ENCODE assay signal across 19 mouse cellular contexts in the genomic region with DNA sequence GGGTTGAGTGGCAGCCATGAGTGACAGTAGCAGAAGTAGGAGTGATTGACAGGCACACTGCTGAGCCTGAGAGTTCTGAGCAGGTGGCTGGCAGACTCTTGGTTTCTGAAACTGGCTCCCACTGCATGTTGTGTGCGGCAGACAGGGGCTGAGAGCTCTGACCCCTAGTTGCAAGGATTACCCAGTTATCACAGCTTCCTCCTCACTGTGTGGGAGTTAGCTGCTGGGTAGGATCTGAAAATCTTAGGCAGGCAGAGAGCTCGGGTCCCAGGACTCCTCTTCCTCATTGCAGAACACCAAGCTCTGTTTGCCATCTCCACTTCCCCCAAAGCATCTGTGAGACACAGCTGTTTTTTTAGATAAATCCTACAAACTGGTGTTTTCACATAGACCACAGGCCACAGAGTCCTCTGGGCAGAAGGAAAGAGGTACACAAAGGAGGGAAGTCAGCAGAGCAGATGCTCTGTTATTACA. TPM values are rescaled to one million over a fixed set of nuclear protein-coding genes. Genes with fewer than 3 reads are reported as not detected.
DNase-seq lines count a peak whose midpoint lies in the region; ATAC-seq and TF ChIP-seq lines count a peak whose summit lies in the region.
"Had no signal": no experiment of that assay in that cellular context is flagged by ENCODE, and none has a peak within 500 bp of the region (broad histone marks: within the 10 kb centered on the region; RNA-seq: fewer than 3 reads in every experiment).

No protein-coding gene starts in this region.

- ATAC-seq in midbrain, postnatal 0 days (ENCODE audit: low FRiP score): no peak
- ATAC-seq: forebrain, embryonic 15.5 days had no signal

- intact Hi-C loops in heart, postnatal 14 days (cut with DNase I): no loop called here

- H3K9me3 ChIP-seq in MEL (replicated peaks; ENCODE audit: insufficient read depth, low read length): no peaks in the 10 kb centered on the region
- no peaks in the 10 kb centered on the region for H3K9me3 ChIP-seq in midbrain, postnatal 0 days (ENCODE audit: low read length)
- H3K9me3 ChIP-seq: embryonic facial prominence, embryonic 15.5 days; forebrain, embryonic 15.5 days; heart, embryonic 13.5 days; kidney, embryonic 15.5 days; limb, embryonic 12.5 days had no signal

- TF ChIP-seq RAD21 in MEL (IDR thresholded peaks at IDR 0.05; ENCODE audit: low read depth, low read length): no peak

- TF ChIP-seq EP300 in MEL (IDR thresholded peaks at IDR 0.05; ENCODE audit: low read depth in 1 of 2, low read length in 2 of 2): peak in 1 of 2 experiments; percentile 36; a peak in 1 of 4 replicates

- H3K79me2 ChIP-seq in MEL (ENCODE audit: control insufficient read depth, insufficient read depth, low read length, poor library complexity): no peaks in the 10 kb centered on the region
- H3K79me2 ChIP-seq in liver, adult 2 months (ENCODE audit: control insufficient read depth, insufficient read depth, low read length): no peaks in the 10 kb centered on the region

- no peak overlapping the region for H3K9ac ChIP-seq in MEL (ENCODE audit: control insufficient read depth, low read depth, low read length, poor library complexity, severe bottlenecking)
- H3K9ac ChIP-seq in liver, adult 2 months (ENCODE audit: low read depth, low read length): no peak overlapping the region
- H3K9ac ChIP-seq in midbrain, postnatal 0 days (replicated peaks; ENCODE audit: low read length, poor library complexity, severe bottlenecking): no peak overlapping the region
- H3K9ac ChIP-seq: embryonic facial prominence, embryonic 15.5 days; forebrain, embryonic 15.5 days; heart, embryonic 13.5 days; kidney, embryonic 15.5 days; limb, embryonic 12.5 days had no signal

- no peak for TF ChIP-seq CTCF in MEL (IDR thresholded peaks at IDR 0.05 in 2 of 3, conservative IDR thresholded peaks at IDR 0.05 in 1 of 3; ENCODE audit: control insufficient read depth in 1 of 3, insufficient read depth in 1 of 3, low read depth in 2 of 3, low read length in 3 of 3, poor library complexity in 1 of 3, severe bottlenecking in 1 of 3)
- TF ChIP-seq CTCF in liver, adult 2 months (IDR thresholded peaks at IDR 0.05; ENCODE audit: low read depth, low read length): no peak
- TF ChIP-seq CTCF in midbrain, postnatal 0 days (IDR thresholded peaks at IDR 0.05): no peak

- H3K36me3 ChIP-seq in MEL (ENCODE audit: control insufficient read depth in 1 of 2, insufficient read depth in 2 of 2, low read length in 2 of 2): no peaks in the 10 kb centered on the region
- no peaks in the 10 kb centered on the region for H3K36me3 ChIP-seq in liver, adult 2 months (ENCODE audit: control insufficient read depth, insufficient read depth, low read length)
- H3K36me3 ChIP-seq in splenic B cell, adult 2 months (ENCODE audit: control insufficient read depth, insufficient read depth, low read length, poor library complexity, severe bottlenecking): no peaks in the 10 kb centered on the region
- no peaks in the 10 kb centered on the region for H3K36me3 ChIP-seq in midbrain, postnatal 0 days (ENCODE audit: insufficient read depth, low read length)
- H3K36me3 ChIP-seq: embryonic facial prominence, embryonic 15.5 days; forebrain, embryonic 15.5 days; heart, embryonic 13.5 days; kidney, embryonic 15.5 days; limb, embryonic 12.5 days had no signal

- H3K4me3 ChIP-seq in MEL (ENCODE audit: control insufficient read depth in 1 of 2, insufficient read depth in 1 of 2, low read depth in 2 of 2, low read length in 2 of 2): no peak overlapping the region
- H3K4me3 ChIP-seq in liver, adult 2 months (ENCODE audit: insufficient read depth, low read depth, low read length): no peak overlapping the region
- no peak overlapping the region for H3K4me3 ChIP-seq in midbrain, postnatal 0 days (ENCODE audit: low read depth, low read length)
- H3K4me3 ChIP-seq: embryonic facial prominence, embryonic 15.5 days; forebrain, embryonic 15.5 days; heart, embryonic 13.5 days; kidney, embryonic 15.5 days; limb, embryonic 12.5 days had no signal

- H3K27me3 ChIP-seq in MEL (ENCODE audit: control insufficient read depth in 1 of 2, insufficient read depth in 2 of 2, low read length in 2 of 2): no peaks in the 10 kb centered on the region; a peak in 1 of 4 replicates
- H3K27me3 ChIP-seq in liver, adult 2 months (ENCODE audit: control insufficient read depth, insufficient read depth, low read length): 0 out of 2 replicates have a peak, but pooled peaks cover 3% of the 10 kb centered on the region
- H3K27me3 ChIP-seq in splenic B cell, adult 2 months (ENCODE audit: control insufficient read depth, insufficient read depth, low read length, poor library complexity, severe bottlenecking): no peaks in the 10 kb centered on the region
- H3K27me3 ChIP-seq in midbrain, postnatal 0 days (ENCODE audit: insufficient read depth, low read length): no peaks in the 10 kb centered on the region
- H3K27me3 ChIP-seq: embryonic facial prominence, embryonic 15.5 days; forebrain, embryonic 15.5 days; heart, embryonic 13.5 days; kidney, embryonic 15.5 days; limb, embryonic 12.5 days had no signal

- H3K27ac ChIP-seq in MEL (ENCODE audit: control insufficient read depth, low read depth, low read length): no peak overlapping the region
- H3K27ac ChIP-seq in liver, adult 2 months (replicated peaks; ENCODE audit: insufficient read depth, low read depth, low read length): no peak overlapping the region
- no peak overlapping the region for H3K27ac ChIP-seq in midbrain, postnatal 0 days (ENCODE audit: low read depth, low read length)
- H3K27ac ChIP-seq: embryonic facial prominence, embryonic 15.5 days; forebrain, embryonic 15.5 days; heart, embryonic 13.5 days; kidney, embryonic 15.5 days; limb, embryonic 12.5 days; stomach, postnatal 0 days had no signal

- TF ChIP-seq POLR2A in MEL (IDR thresholded peaks at IDR 0.05; ENCODE audit: control insufficient read depth in 1 of 2, insufficient read depth in 1 of 2, low read depth in 1 of 2, low read length in 2 of 2, poor library complexity in 1 of 2): no peak
- no peak for TF ChIP-seq POLR2A in liver, adult 2 months (IDR thresholded peaks at IDR 0.05; ENCODE audit: extremely low read depth, insufficient read depth, low read length)

- peak; percentile 89 for DNase-seq in heart, adult 11 months
- no peak for DNase-seq in heart, postnatal 14 days
- peak; percentile 15 for DNase-seq in MEL (ENCODE audit: low read depth, low spot score)
- DNase-seq in liver, adult 2 months (ENCODE audit: extremely low read depth, low read depth, low spot score): peak; percentile 16
- peak; percentile 8 for DNase-seq in splenic B cell, adult 2 months (ENCODE audit: low read depth, low spot score)
- no peak for DNase-seq in midbrain, postnatal 0 days (ENCODE audit: low spot score)
- no peak for DNase-seq in c-Kit-positive CD71-positive TER-119-positive erythroid progenitor cells, embryonic 14.5 days (ENCODE audit: low spot score)
- no peak for DNase-seq in embryo, embryonic 10.5 days (ENCODE audit: low spot score)
- DNase-seq: B cell, adult 2 months; cerebellum, adult 9-10 months; gastrocnemius, postnatal 25 days; lung, postnatal 4 days had no signal

- H3K4me1 ChIP-seq in MEL (ENCODE audit: control insufficient read depth in 1 of 2, insufficient read depth in 2 of 2, low read length in 2 of 2): no peaks in the 10 kb centered on the region
- no peaks in the 10 kb centered on the region; the same call in 1 of the 2 replicates for H3K4me1 ChIP-seq in liver, adult 2 months (ENCODE audit: control insufficient read depth, insufficient read depth, low read length)
- no peaks in the 10 kb centered on the region for H3K4me1 ChIP-seq in midbrain, postnatal 0 days (ENCODE audit: insufficient read depth, low read length)
- H3K4me1 ChIP-seq: embryonic facial prominence, embryonic 15.5 days; forebrain, embryonic 15.5 days; heart, embryonic 13.5 days; limb, embryonic 12.5 days had no signal

- no peak overlapping the region for H3K4me2 ChIP-seq in midbrain, postnatal 0 days (ENCODE audit: low read depth, low read length, poor library complexity, severe bottlenecking)
- H3K4me2 ChIP-seq: embryonic facial prominence, embryonic 15.5 days; forebrain, embryonic 15.5 days; heart, embryonic 13.5 days; kidney, embryonic 15.5 days; limb, embryonic 12.5 days had no signal

- WGBS in liver, adult 2 months: 57% methylated on average over 2 of the region's 2 CpGs
- 63% methylated on average over 2 of the region's 2 CpGs for WGBS in midbrain, postnatal 0 days

TF ChIP-seq in MEL, 35 proteins besides CTCF, POLR2A, EP300 and RAD21:
- TF ChIP-seq TCF12 (IDR thresholded peaks at IDR 0.05; ENCODE audit: low read depth, low read length) (peak; percentile 42; the same call in 1 of the 2 replicates), ZKSCAN1 (IDR thresholded peaks at IDR 0.05; ENCODE audit: low read depth, low read length) (no peak), ETS1 (IDR thresholded peaks at IDR 0.05; ENCODE audit: low read depth, low read length) (peak; percentile 39; the same call in 1 of the 2 replicates)

RNA-seq across cellular contexts. Expression of gene Abcg3, which starts 3.4 kb away (rescaled TPM):
- total RNA-seq in heart, postnatal 14 days (2021): under 1 TPM; 0.33 to 0.88 TPM
- not detected in 2 replicates for total RNA-seq in MEL (2012; rRNA removed)
- polyA plus RNA-seq in MEL (2012; ENCODE audit: insufficient read depth in 1 of 2, insufficient read length in 2 of 2, low read depth in 1 of 2, low replicate concordance in 2 of 2, missing spikeins in 1 of 2): not detected
- 5.0 and 5.7 TPM in 2 replicates for total RNA-seq in liver, adult 2 months (2014; rRNA removed)
- polyA plus RNA-seq in liver, adult 2 months (2012; rRNA removed): 0.29 and 0.48 TPM in 2 replicates
- total RNA-seq in midbrain, postnatal 0 days (2014; rRNA removed): 0.49 and 0.80 TPM in 2 replicates
- 0.37 and 0.43 TPM in 2 replicates for polyA plus RNA-seq in midbrain, postnatal 0 days (2015; fragmentation: Nextera tagmentation; extraction: Ambion mirVana)
- total RNA-seq: layer of hippocampus, postnatal 36 days had no signal

Comparison
In these comparisons a context has a peak if more than half of its experiments do, and no peak if none do; other contexts are left out.
1. DNase-seq: peak in heart, adult 11 months (single experiment), MEL (single experiment), liver, adult 2 months (single experiment) and splenic B cell, adult 2 months (single experiment); none in heart, postnatal 14 days (0 of 2), midbrain, postnatal 0 days (single experiment), c-Kit-positive CD71-positive TER-119-positive erythroid progenitor cells, embryonic 14.5 days (single experiment) and embryo, embryonic 10.5 days (single experiment).